Mouse (Mus musculus) kidney, adult 2 months (tissue): Measurements from ENCODE around the gene Tead4.

Experiments used
- CTCF ChIP-seq: fragments of 200-500 bp; conservative IDR thresholded peaks from 2 replicates; pipeline ENCODE4 v1.5.1; 2011; ENCODE audit warnings: low read depth, mild to moderate bottlenecking, control low read depth, low read length, moderate library complexity, mixed read lengths; ENCODE audit not compliant: insufficient read depth, insufficient read length
- POLR2A ChIP-seq: fragments of 200-500 bp; IDR thresholded peaks from one replicate; pipeline ENCODE4 v1.6.1; 2011; ENCODE audit warnings: low read depth, low read length, control low read depth

DNA sequence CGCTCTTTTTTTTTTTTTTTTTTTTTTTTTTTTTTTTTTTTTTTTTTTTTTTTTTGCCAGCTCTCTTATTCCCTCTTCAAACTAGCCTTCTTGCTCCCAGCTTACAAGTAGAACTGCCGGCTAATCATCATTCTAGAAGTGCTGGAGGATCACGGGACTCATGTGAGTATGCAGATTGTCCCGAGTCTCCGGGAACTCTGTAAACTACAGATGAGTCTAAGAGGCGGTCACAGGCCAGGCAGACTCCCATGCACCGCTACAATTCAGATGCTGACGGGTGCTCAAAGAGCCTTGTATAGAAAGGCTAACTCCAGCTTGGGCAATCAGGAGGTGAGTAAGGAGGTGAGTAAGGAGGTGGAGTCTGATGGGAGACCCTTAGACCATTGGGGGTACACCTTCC is 15.0 kb upstream of the Tead4 start:
- TF ChIP-seq POLR2A (no peak), CTCF (no peak)
